Mouse (Mus musculus) megakaryocyte progenitor cell, adult 5-6 weeks (primary cell): ENCODE data around the gene Anapc16. TPM values are rescaled to one million over a fixed set of nuclear protein-coding genes. Genes with fewer than 3 reads are reported as not detected.

Experiments used
- ATAC-seq: replicated peaks from 2 replicates; pipeline ENCODE4 v1.8.0; 2016; ENCODE audit warnings: mild to moderate bottlenecking, moderate TSS enrichment, inconsistent platforms; ENCODE audit not compliant: poor library complexity
- total RNA-seq, 2 experiments: library from RNA; stranded (forward) in 1 of 2; stranded (reverse) in 1 of 2; fragments of 157-497, 149-512 nt in 1 of 2; fragments of 200-1000 nt in 1 of 2; gene quantifications; 2 replicates each; pipeline versions ENCODE4 v1.2.3 to v1.2.4; 2015 to 2017

Gene Anapc16
- total RNA-seq, 2 experiments from 2014 or later: 35.1 to 55.9 TPM

DNA sequence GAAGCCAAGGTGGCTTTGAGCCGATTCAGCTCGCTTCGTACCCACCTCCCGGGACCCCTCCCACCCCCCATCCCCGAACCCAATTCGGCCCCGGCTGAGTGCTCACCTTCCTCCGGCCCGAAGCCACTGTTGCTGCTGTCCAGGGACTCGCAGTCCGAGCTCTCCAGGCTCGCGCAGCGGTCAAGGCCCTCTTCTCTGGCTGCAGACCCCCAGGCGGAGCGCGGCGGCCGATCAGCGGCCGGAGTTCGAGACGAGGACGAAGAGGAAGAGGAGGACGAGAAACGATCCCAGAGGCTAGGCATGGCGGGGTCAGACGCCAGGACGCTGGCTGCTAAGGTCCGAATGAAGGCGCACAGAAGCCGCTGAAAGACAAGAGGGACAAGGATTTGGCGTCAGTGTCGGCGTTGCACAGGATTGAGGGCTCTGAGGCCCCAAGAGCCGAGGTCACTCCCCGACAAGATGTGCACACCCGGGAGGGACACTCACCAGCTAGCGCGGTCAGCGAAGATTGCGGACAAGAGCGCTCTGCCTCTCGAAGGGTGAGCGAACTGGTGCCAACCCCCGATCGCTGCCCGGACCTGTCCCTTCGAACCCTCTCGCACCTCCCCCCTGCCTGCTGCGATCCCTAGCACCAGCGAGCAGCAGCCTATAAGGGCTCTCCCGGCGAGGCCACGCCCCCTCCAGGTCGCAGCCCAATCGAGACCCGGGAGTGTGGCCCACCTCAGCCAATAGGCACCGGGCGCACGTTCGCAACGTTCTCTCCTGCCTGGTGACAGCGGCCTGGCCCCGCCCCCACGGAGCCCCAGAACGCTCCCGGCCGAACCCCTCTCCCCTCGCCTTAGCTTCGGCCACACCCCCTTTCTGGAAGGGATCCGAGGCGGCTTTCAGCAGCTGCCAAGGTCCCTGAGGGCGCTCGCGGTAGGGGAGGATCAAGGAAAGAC is 51.5 kb downstream of the Anapc16 start, which contains the start of gene Ddit4:
TSS of gene Ddit4 (minus strand) at position 624 of the 941 bp plus-strand sequence.
- peak; percentile 90 for ATAC-seq

DNA sequence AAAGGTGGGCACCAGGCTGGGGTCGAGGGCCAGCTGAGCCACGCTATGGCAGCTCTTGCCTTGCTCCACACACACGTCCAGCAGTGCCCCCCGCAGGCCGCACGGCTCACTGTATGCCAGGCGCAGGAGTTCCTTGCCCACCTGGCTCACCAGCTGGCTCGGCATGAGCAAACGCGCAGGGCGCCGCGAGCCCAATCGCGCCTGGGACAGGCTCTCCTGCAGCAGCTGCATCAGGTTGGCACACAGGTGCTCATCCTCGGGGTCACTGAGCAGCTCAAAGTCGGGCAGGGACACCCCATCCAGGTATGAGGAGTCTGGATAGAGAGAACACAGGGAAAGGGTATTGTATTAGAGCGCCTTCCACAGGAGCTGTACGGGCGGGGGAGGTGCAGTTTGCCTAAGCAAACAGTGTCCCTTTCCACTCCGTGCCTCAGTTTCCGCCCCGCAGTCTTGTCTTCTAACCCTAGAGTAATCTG is 52.2 kb downstream of the Anapc16 start:
- peak; percentile 63 for ATAC-seq

DNA sequence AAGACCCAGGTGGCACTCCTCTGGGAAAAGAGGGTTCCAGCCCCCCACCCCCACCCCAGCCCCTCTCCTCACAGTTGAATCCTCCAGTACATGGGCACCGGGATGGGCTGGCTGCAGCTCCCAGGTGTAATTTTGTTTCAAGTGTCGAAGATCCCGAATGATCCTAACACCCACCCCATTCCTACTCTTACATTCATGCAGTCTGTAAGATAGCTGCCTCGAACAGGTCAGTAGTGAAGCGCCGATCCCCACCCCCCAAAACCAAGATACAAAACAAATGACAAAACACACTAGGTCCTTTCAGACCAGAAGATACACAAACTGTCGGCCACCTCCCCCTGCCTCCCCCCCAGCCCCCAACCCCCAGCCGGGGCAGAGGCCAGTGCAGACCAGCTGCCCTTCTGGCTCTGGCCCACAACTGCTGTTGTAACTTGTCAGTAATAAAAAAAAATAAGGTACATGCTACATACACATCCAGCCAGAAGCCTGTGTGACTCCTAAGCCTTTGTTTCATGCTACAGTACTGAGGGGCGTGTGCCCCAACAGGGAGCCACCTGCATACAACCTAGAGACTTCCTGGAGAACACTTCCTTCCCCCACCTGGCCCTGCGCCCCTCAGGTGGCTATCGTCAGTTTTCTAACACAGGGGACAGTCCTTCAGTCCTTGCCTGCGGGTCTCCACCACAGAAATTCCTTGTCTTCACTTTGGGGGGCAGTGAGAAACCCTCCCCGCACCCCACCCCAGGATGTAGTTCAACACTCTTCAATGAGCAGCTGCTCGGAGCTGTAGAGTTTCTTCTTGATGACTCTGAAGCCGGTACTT is 52.9 kb downstream of the Anapc16 start:
- no peak for ATAC-seq

DNA sequence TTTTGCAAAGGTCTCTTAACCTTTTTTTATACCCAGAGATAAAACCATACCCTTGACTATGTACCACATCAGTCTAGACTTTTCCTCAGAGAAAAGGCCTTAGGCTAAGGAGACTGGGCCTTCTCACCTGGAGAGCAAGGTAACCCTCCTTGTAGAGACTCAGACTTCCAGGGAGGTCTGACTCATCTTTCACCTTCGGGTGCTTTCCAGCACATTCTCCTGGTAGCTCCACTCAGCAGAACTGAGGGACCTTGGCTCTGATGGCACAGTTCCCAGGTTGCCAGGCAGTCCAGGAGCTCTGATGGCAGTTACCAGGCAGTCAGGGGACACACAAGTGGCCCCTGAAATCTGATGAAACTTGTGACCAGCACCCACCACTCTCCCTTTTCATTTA is 53.7 kb downstream of the Anapc16 start:
- no peak for ATAC-seq

DNA sequence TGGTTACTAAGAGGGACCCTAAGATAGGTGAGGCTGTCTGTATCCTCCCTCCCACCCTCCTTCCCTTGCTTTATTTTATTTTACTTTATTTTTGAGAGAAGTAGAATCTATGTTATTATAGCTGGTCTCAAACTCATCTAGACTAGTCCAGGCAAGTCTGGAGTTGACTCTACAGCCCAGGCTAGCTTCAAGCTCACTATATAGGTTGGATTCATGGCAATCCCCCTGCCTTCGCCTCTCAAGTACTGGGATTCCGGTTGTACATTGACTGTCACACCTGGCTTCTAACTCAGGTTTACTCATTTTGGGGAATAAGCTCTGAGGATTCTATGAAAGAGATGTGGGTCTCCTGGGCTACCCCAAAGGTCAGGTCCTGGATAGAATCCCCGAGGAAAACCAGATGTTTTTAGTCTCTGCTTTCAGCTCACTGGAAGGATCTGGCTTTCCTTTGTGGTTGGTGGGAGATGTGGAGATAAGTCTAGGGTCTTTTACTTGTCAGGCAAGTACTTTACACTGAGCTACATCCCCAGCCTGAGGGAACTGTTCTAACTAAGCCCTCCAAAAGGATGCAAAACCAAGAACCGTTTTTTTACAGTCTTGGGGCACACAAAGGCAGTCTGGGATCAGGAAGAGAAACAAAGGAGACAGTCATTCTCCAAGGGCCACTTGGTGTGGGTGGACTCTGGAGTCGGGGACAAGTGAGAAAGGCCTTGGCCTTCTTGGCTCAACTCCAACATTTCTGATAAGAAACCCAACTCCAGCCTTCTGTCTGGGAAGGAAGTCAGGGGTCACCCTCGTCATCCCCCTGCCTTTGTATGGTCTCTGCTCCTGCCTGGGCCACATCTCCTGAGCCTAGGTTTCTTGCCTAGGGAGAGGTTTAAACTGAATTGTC is 54.3 kb downstream of the Anapc16 start:
- no peak for ATAC-seq

DNA sequence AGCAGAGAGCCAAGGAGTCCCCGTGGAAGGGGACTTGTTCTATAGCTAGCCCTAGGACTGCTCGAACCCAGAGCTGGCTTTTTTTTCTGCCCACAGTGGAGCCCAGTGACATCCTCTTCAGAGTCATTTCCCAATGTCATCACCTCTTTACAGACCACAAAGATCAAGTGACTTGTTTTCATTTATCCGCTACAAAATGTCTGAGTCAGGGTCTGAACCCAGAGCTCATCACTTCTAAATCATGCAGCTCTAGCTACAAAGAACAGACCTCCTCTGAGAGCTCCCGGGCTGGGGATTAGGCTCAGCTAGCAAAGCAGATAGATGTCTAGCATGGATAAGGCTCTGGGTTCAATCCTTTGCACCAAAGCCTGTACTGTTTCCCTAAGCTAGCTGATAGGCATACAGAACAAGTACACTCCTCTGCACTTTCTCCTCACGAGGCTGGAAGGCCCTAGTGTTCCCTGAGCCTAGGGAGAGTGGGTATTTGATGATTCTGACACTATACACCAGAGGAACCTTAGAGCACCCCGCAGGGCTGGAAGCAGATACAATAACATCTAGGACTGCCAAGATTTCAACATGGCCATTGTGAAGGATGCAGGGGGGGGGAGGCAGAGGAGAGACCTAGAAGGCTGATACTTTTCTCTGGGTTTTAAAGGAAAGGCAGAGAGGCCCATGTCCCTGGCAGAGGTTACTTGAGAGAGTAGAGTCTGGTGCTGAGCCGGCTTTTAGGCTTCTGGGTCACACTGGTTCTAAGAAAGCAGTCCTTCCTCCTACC is 55.5 kb downstream of the Anapc16 start:
- no peak for ATAC-seq

DNA sequence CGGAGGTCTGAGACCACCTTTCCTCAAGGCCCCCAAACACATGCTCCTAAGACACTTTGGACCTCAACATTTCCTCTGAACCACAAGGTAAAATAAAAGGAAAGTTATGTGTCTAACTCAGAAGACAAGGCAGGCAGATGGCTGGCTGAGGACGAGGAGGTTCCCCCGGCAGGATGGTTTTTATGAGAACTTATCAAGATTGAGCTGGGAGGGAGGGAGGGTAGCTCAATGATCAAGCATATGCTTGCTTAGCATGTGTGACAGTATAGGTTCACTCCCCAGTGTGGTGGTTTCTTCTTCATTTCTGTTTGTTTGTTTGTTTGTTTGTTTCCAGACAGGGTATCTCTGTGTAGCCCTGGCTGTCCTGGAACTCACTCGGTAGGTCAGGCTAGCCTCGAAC is 56.6 kb downstream of the Anapc16 start:
- no peak for ATAC-seq

DNA sequence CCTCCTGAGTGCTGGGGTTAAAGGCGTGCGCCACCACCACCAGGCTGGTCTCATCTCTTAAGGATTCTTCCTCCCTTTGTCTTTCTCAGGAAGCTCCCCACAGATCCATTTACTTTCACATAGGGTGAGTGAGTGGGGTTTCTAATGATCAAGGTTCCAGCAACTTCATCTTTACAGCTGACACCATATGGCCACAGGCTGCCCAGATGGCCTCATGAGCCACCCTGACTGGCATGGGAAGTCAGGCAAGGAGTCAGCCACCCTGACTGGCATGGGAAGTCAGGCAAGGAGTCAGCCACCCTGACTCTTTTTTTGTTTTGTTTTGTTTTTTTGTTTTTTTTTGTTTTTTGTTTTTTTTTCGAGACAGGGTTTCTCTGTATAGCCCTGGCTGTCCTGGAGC is 57.5 kb downstream of the Anapc16 start:
- no peak for ATAC-seq

DNA sequence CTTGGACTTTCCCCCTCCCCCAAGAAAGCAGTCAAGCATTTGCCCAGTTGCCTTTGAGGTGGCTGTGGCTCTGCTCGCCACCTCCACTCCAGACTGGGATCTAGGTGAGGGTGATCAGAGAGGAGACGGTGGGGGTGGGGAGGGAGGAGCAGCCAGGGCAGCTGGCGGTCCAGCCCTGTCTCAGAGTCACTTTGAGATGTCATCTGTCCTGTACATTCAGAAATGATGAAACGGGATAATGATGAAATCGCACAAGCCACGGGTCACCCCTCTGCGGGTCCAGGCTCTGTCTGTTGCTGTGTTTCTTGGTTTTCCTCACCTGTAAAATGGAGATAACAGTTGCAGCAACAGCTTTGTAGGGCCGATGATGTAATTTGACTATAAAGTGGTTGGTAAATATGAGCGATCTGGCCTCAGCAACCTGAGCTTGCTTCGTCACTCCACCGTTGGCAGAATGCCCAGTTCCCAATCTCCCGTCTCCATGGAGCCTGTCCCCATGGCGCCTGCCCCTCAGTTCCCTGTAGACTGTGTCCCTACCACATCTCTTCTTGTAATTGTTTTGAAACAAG is 59.4 kb downstream of the Anapc16 start:
- peak; percentile 80 for ATAC-seq

DNA sequence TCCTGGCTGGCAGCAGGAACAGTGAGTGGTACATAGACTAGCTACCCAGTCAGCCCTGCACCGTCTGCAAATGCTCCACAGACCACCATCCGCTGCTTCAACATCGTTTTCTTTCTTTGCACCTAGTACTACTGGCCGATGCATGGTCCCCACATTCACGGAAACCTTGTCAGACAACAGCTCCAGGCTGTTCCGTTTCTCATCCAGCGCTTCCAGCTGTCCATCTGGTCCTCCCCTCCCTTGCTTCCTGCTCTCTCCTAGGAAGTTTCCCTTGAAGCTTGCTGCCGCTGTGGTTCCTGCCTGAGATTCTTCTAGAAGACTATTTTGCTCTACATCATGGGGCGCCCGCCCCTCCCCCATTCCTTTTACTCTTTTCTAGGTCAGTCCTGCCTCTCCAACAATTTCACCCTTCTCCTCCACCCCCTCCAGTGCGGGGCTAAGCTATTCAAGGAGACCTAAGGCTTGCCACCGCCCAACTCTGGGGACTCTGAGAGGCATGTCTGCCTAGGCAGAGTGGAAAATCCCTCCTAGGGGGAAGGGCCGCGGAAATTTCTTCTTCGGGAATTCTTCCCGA is 60.0 kb downstream of the Anapc16 start:
- no peak for ATAC-seq

DNA sequence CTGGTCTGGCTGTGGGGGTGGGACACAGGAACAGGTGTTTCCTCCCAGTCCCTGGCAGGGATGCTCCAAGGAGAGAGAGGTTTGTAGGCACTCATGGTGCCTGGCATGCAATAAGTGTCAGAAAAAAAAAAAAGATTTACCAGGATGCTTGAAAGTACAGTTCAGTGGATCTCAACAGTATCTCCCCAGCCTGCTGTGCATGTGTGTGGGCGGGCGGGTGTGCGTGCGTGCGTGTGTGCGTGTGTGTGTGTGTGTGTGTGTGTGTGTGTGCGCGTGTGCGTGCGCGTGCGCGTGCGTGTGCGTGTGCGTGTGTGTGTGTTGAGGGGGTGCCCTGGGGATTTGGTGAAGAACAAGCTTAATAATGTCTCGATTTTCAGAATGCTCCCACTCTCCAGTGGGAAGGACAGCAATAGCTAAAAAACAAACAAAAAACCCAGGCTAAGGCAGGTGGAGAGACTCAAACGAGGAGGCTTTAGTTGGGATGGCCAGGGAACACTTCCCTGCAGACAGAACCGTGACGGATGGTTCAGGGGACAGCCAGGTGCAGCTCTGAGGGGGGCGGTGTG is 60.6 kb downstream of the Anapc16 start:
- ATAC-seq: no peak

DNA sequence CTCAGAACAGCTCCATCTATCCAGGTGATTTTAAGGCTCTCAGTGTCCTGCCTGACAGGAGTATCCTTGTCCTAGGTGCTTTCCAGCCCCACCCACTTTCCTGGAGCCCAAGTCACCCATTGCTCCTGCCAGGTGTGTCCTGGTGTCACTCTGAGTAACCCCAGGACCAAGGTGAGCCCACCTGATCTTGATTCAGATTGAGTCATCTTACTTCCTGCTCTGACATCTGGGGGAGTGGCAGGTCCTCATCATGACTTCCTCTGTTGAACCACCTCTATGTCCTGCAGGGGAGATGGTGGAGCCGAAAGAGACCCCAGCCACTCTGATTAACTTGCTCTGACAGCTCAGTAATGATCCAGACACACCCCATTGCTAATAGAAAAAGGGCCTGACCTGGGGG is 63.9 kb downstream of the Anapc16 start:
- no peak for ATAC-seq

DNA sequence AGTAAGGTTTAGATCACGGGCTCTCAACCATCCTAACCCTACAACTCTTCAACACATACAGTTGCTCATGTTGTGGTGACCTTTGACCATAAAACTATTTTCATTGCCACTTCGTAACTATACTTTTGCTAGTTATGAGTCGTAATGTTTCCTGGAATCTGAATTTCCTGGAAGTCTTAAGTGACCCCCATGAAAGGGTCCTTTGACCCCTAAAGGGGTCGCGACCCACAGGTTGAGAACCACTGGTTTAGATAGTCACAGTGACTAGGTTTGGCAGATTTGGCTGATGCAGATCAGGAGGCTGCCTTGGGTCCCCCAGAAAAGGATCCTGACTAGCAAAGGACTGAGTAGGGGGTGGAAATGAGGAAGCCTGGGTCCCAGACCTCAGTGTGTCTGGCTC is 64.3 kb downstream of the Anapc16 start:
- no peak for ATAC-seq

Other genes with a start within 250 kb of the Anapc16 start
- gene Dnajb12, start 123.6 kb downstream of the Anapc16 start, total RNA-seq (2015): 21.1 and 23.3 TPM in 2 replicates
- 19.3 and 20.2 TPM in 2 replicates for gene Dnajb12, start 123.6 kb downstream of the Anapc16 start, total RNA-seq (2017)
- gene Ddit4, start 51.3 kb downstream of the Anapc16 start, total RNA-seq (2015): 0.37 and 2.4 TPM in 2 replicates
- 0.41 and 0.42 TPM in 2 replicates for gene Ddit4, start 51.3 kb downstream of the Anapc16 start, total RNA-seq (2017)
- 38.3 and 38.9 TPM in 2 replicates for gene Ascc1, start 330 bp downstream of the Anapc16 start, total RNA-seq (2015)
- 27.8 and 33.2 TPM in 2 replicates for gene Ascc1, start 330 bp downstream of the Anapc16 start, total RNA-seq (2017)
- 0.02 TPM in 1 of 2 replicates, not detected in the other for gene Spock2, start 103.1 kb upstream of the Anapc16 start, total RNA-seq (2015)
- not detected in 2 replicates for gene Spock2, start 103.1 kb upstream of the Anapc16 start, total RNA-seq (2017)
- not detected in 2 replicates for gene Chst3, start 216.1 kb upstream of the Anapc16 start, total RNA-seq (2015)
- gene Chst3, start 216.1 kb upstream of the Anapc16 start, total RNA-seq (2017): not detected in 2 replicates